Mouse (Mus musculus) T-helper 17 cell (primary cell): Measurements from ENCODE around the gene Gm20431.

ENCODE experiments used
- in situ Hi-C, 2 experiments: fragments of 300-600 bp; cut with MboI, MseI; formaldehyde crosslinking; loops; 1 replicate in 1 of 2; 2 replicates in 1 of 2; pipeline ENCODE4 v1.15.1; 2025; ENCODE audit warnings: high pct_unique_total_duplicates in 2 of 2

Gene Gm20431

DNA sequence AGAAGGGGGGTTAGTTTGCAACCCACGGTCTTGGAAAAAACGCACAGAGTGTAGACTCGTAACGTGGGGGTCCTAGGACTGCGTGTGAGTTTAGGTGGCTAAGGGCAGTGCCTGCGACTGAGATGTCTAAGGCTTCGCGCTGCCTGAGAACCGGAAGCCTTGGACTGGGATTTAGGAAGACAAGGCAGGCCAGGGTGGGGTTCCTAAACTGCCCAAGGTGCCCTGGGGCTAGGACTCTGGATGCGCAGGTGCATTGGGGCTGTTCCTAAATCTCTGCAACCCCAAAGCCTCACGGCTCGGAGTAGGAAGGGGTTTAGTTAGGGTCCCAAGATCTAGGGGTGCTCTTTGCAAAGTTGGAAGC lies 705 bp downstream of the Gm20431 start:
- in situ Hi-C loops = no loop called here

GRCm38 (mm10) chr2:167659847-167660610 lies 1.3 kb downstream of the Gm20431 start:
- in situ Hi-C loops = no loop called here

GRCm38 (mm10) chr2:167659177-167659846 lies 2.0 kb downstream of the Gm20431 start:
- in situ Hi-C loops = no loop called here

GRCm38 (mm10) chr2:167658712-167659111 lies 2.6 kb downstream of the Gm20431 start:
- in situ Hi-C loops = no loop called here

DNA sequence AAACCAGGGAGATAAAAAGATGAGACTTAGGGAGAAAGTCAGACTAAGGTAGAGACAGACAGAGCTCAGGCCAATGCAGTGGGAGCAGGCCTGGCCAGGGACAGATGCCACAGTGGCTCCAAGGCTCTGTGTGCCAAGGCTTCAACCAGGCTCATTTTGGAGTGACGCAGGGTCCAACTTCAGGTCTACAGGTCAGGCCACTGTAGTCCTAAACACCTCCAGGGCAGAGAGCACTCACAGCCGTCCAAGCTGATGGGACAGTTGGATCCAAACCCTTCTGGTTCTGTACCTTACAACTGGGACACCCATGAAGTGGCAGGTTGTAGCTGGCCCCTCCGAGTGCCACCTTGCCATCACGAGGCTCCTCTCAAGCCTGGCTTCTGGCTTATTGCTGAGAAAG lies 3.3 kb downstream of the Gm20431 start:
- in situ Hi-C loops = no loop called here

DNA sequence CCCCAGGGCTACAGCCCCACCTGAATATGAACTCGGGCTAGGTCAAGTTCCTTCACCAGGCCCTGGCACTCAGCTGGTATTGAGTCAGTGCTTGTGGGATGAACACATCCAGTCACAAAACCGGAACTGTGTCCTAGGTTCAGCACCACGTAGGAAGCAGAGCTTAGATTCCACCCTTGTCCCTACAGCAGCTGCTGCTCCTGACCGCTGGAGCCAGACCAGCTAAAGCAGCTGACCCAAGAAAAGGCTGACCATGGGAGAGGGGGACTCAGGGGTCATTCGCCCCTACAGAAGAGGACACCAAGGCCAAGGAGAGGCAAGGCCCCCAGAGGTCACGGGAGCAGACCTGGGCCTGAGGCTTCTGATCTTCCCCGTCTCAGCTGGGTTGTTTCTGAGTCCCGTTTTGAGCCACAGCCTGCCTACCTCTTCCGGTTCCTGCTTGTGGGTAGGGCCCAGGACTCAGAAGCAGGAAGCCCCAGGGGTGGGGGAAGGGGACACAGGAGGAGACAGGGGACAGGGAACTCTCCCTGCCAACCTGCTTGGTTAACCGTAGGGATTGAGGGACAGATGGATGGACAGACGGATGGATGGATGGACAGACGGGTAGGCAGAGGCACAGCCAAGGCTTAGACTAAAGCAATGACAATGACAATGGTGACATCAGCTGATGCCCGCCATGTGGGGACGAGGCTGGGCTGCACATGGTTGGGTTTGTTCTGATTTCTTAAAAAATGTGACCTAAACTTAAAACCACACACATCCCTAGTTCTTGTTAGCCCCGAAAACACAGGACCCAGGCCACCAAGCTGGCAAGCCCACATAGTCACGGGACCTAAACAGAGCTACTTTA lies 4.4 kb downstream of the Gm20431 start:
- in situ Hi-C loops = no loop called here

DNA sequence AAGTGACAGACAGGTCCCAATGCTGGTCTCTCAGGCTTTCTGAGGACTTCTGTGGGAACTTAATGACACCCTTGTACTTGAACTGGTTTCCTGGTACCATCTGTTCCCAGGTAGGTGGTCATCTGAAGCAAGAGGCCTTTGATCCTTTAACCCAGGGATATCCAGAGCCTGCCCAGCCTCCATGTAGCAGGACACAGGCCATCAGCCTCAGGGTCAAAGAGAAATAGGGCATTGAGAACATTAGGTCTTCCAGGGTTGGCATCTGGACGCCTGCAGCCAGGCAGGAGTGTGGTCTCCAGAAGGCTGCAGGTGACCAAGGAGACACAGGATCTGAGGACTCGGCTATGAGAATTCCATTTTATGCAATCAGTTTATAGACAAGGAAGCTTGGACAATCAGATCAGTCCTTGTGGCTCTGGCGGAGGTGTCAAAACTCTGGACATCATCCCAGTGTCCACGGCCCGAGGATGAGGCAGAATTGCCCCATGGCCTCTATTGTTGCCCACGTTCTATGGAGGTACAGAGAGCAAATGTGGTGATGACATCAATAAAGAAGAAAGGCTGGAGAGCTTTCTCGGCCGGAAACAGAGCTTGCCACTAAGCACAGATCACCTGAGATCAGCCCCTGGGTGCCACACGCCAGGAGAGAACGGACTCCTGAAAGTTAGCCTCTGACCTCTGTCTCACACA lies 6.2 kb downstream of the Gm20431 start:
- in situ Hi-C loops = no loop called here

GRCm38 (mm10) chr2:167652694-167653093 lies 8.6 kb downstream of the Gm20431 start:
- in situ Hi-C loops = no loop called here

DNA sequence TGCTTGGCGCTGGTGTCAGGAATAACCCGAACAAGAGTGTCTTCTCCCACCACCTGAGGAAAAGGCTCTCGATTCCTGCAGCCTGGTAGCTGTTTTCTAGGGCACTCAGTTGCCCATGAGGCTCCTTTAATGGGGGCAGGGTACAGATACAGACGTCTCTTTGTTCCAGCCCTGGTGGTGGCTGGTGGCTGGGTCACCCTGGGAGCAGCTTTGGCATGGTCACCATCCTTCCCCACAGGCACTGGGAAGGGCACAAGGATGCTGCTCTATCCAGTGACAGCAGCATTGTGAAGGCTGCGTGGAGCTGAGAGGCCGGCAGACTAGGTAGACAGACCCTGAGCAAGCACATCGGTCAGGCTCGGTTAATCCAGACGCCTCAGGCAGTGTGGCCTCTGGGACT lies 9.7 kb downstream of the Gm20431 start:
- in situ Hi-C loops = no loop called here

GRCm38 (mm10) chr2:167649290-167650032 lies 11.8 kb downstream of the Gm20431 start:
- in situ Hi-C loops = no loop called here

DNA sequence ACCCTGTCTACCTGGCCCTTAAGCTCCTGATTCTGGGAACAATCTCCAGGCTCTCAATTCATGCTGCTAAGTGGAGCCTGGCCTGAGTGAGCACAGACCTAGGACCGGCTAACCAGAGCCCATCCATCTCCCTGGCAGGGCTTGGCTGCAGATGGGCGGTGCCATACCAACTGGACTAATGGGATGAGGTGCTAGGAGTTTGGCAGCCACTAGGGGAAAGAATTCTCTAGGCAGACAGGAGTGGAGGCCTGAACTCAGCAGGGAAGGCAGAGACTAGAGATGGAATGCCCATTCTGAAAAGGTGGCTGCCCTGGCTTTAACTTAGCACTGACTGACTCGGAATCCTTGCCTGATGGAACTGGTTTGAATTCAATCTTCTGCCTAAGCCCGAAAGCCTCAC lies 14.9 kb downstream of the Gm20431 start:
- in situ Hi-C loops = no loop called here

DNA sequence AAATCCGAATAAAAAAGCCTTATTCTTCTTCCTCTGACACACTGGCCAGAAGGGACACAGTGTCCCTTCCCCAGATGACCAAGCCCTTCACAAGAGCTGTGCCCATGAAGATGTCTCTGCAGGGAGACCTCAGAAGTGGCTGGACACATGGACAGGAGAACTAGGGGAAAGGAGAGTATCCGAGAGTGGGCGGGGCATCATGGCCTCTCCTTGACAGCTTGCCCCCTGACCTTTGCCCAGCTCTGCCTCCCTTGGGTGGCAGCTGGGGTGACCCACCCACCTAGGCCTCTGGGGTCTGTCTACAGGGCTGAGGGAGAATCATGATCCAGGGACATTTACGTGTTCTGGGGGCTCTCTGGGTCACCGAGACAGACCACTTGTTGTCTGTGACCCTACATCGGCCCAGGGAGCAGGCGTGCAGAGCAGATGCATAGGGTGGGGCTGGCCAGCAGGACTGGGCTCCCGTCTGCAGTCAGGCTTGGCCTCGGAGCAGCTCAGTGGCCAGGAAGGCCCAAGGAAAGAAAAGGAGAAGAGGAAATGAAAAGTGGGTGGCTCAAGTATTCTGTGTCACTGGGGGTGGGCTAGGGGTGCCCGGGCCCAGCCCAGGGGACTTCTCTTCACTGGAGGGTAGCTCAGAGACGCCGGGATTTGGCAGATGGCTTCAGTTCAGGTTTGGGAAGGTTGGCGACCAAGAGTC lies 17.8 kb downstream of the Gm20431 start:
- in situ Hi-C loops = loop anchor here (5.0 kb wide), 1 partner anchor 34 kb away; no protein-coding TSS in a partner anchor

DNA sequence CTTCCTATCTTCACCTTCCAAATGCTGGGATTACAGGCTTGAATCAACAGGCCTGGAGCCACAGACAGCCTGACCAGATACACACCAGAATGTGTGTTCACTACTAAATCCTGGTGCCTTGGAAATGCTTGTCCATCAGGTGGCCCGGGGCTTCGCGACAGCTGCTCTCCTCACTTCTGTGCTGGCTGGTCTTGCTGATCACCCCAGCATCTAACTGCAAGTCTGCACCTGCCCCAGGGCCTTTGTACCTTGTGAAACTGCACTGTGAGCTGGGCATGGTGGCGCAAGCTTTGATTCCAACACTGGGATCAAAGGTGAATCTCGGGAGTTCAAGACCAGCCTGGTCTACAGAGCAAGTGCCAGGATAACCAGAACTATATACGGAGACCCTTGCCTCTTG lies 19.1 kb downstream of the Gm20431 start:
- in situ Hi-C loops = loop anchor here (5.0 kb wide), 1 partner anchor 35 kb away; no protein-coding TSS in a partner anchor

DNA sequence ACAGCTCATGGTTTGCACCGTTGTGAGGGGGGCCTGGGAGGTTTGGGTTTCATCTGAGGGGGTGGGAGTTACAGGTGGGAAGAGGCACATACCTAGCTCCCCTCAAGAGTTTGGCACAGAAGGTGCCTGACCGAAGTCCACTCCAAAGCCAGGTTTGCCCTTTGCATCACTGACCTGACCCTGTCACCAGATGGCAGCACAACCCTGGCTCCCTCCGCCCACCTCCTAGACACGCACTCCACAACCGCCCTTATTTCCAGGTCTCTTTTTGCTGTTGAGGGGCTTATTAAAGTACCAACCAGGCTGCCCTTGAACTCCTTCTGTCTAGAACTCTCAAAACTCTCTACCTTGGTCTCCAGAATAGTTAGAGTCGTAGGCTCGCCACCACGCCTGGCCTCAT lies 20.0 kb downstream of the Gm20431 start:
- in situ Hi-C loops = loop anchor here (5.0 kb wide), 1 partner anchor 36 kb away; no protein-coding TSS in a partner anchor

DNA sequence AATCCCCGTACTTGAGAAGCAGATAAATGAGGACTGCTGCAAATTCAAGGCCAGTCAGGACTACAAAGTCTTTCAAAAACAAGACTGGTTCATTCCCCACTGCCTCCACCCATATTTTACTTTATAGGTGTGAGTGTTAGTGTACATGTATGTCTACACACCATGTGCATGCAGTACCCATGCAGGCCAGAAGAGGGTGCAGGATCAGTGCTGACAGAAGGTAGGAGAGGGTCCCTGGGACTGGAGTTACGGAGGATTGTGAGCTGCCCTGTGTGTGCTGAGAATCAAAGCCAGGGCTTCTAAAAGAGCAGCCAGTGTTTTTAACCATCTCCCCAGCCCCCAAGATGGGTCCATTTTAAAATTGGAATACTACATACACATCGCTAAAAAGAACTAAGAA lies 21.0 kb downstream of the Gm20431 start:
- in situ Hi-C loops = loop anchor here (5.0 kb wide), 1 partner anchor 37 kb away; no protein-coding TSS in a partner anchor

DNA sequence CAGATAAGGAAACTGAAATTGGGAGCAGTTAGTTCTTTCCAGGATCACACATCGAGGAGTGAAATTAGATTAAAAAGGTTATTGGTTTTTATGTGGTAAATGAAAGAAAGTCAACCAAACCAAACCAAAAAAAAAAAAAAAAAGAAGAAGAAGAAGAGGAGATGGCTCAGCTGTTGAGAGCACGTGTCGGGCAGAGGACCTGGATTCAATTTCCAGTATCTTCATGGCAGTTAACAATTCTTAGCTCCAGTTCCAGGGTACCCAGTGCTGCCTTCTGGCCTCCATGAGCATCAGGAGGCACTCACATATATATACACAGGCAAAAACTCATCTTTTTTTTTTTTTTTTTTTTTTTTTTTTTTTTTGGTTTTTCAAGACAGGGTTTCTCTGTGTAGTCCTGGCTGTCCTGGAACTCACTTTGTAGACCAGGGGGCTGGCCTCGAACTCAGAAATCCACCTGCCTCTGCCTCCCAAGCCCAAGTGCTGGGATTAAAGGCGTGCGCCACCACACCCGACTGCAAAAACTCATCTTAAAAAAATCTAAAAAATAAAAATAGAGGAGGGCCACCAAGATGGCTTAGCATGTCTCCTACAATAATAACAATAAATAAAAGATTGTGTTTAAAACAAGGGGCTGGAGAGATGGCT lies 26.3 kb downstream of the Gm20431 start:
- in situ Hi-C loops = no loop called here

- in situ Hi-C loops = no loop called here
These were observed 26.9 kb downstream of the Gm20431 start for GRCm38 (mm10) chr2:167634338-167634770.

DNA sequence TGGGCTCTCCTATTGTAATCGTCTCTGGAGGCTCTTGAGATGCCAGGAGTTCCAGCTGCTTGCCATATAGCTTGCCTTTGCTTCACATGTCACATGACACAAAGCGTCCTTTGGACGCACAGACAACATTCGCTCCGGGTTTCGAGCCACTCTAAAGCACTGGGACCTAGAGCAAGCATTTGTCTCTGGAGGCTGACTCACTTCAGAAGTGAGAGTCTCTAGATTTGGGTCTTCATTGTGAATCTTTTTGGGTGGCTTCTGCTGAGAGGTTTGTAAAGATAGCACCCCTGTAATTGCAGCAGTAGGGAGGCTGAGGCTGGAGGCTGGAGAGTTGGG lies 27.8 kb downstream of the Gm20431 start:
- in situ Hi-C loops = no loop called here

DNA sequence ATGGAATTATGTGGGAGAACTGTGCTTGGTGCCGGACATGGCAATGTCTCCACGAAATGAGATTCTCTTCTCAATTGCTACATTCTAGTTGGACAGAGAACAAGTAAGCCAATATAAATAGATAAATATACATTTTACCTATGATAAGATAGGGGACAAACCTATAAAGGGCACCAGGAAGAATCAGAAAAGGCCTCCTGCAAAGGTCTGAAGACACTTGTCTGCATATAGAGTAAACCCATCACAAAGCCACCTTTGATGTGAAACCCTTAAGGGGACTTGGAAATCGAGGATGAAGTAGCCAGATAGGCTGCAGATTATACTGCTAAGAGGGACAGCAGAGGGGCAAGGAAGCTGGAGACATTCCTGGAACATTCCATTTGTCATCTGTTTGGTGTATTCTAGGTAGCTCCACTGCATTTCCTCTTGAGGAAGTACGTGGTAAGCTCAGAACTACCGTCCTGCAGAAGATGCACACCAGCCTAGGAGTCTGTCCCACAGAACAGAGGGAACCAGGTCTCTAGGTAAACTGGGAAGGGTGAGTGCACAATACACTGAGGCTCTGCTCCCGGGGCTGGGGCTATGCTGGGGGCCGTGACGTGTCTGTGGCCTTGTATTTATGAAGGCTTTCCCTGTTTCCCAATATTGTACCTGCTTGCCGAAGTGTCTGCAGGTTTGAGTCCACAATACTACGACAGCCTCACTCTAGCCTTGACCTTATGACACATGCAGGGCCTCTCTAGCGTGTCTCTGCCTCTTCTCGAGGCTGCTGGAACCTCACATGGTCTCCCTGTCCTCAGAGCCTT lies 28.4 kb downstream of the Gm20431 start:
- in situ Hi-C loops = no loop called here
